Mouse (Mus musculus) heart, postnatal 0 days (tissue): ENCODE data around the gene Cd59b.

Source experiments
- CTCF ChIP-seq: IDR thresholded peaks from 2 replicates; pipeline ENCODE4 v1.5.1; 2016; ENCODE audit warnings: antibody characterized with exemption, control low read depth, low read depth
- EP300 ChIP-seq: IDR thresholded peaks from 2 replicates; pipeline ENCODE4 v1.6.1; 2016; ENCODE audit warnings: antibody characterized with exemption, low read depth

- TF ChIP-seq EP300 (no peak), CTCF (peak; percentile 17; the same call in 1 of the 2 replicates)
These were observed 42.1 kb upstream of the Cd59b start, which contains the start of gene Fbxo3 for GRCm38 (mm10) chr2:104027458-104028138.
